Mouse (Mus musculus): ENCODE measurements at regions not wholly inside any gene's neighbourhood (a gene's known extent, or its start where the extent isn't known, plus 50 kb on each side); places are given as distances from the start of the nearest gene placed in this dataset.

GRCm38 (mm10) chr16:91156506-91156905, 61.6 kb upstream of the 4932438H23Rik start:
- no peak for DNase-seq (ENCODE audit: low read depth, low spot score)

- DNase-seq (ENCODE audit: low read depth, low spot score) = no peak
These were observed 64.6 kb upstream of the Olig2 start for GRCm38 (mm10) chr16:91160679-91161078.

GRCm38 (mm10) chr16:91161616-91162015, 63.6 kb upstream of the Olig2 start:
- no peak for DNase-seq (ENCODE audit: low read depth, low spot score)

- no peak for DNase-seq (ENCODE audit: low read depth, low spot score)
These were observed 62.9 kb upstream of the Olig2 start for GRCm38 (mm10) chr16:91162381-91162780.

GRCm38 (mm10) chr16:91165906-91166305, 59.4 kb upstream of the Olig2 start:
- no peak for DNase-seq (ENCODE audit: low read depth, low spot score)

GRCm38 (mm10) chr16:91166866-91167265, 58.4 kb upstream of the Olig2 start:
- peak; percentile 37 for DNase-seq (ENCODE audit: low read depth, low spot score)

- DNase-seq (ENCODE audit: low read depth, low spot score) = no peak
These were observed 56.9 kb upstream of the Olig2 start for GRCm38 (mm10) chr16:91168398-91168797.

- DNase-seq (ENCODE audit: low read depth, low spot score) = no peak
These were observed 55.4 kb upstream of the Olig2 start for GRCm38 (mm10) chr16:91169829-91170228.

- no peak for DNase-seq (ENCODE audit: low read depth, low spot score)
These were observed 53.3 kb upstream of the Olig2 start for GRCm38 (mm10) chr16:91171911-91172440.

GRCm38 (mm10) chr16:91172510-91172909, 52.7 kb upstream of the Olig2 start:
- DNase-seq (ENCODE audit: low read depth, low spot score) = no peak

- no peak for DNase-seq (ENCODE audit: low read depth, low spot score)
These were observed 52.0 kb upstream of the Olig2 start for GRCm38 (mm10) chr16:91173241-91173640.

GRCm38 (mm10) chr16:91173870-91174278, 51.4 kb upstream of the Olig2 start:
- no peak for DNase-seq (ENCODE audit: low read depth, low spot score)

- DNase-seq (ENCODE audit: low read depth, low spot score) = no peak
These were observed 50.9 kb upstream of the Olig2 start for GRCm38 (mm10) chr16:91174401-91174800.
